Mouse (Mus musculus) neural tube, postnatal 0 days (tissue): Measurements from ENCODE around the gene Slc9a3r2. TPM values are rescaled to one million over a fixed set of nuclear protein-coding genes. Genes with fewer than 3 reads are reported as not detected.

Source experiments
- microRNA-seq: library from miRNA; unstranded; fragments of <30 nt; microRNA quantifications from one replicate; pipeline ENCODE4, GENCODE M21; 2016
- polyA plus RNA-seq: library from polyadenylated mRNA; unstranded; fragments of >200 nt; fragmentation: Nextera tagmentation; extraction: Ambion mirVana; gene quantifications from 2 replicates; pipeline ENCODE4 v1.2.1, GENCODE M21; 2015

Slc9a3r2 gene
- polyA plus RNA-seq, result 82.2 and 84.4 TPM in 2 replicates

DNA sequence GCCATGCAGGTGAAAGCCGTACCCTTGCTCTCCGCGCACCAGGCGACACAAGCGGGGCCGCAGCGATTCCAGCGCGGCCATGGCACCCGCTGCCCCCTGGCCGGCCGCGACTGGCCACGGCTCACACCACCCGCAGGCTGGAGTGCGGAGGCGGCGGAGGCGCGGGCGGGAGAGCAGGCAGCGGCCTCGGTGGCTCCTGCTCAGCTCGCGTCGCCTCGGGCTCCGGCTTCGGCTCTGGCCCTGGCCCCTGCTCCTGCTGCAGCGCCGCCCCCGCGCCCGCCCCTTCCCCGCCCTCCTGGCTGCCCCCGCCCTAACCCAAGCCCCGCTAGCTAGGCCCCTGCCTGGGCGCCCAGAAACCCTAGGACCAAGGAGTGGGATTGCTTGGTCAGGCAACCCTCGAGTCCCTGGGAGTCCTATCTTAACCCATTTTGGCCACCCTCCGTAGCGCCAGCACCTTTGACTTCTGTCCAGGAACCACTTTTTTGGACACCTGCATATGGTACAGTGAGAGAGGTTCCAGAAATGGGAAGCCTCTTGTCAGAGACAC, at the start of gene Slc9a3r2:
Gene Slc9a3r2, minus strand, starts transcription at position 258 of the 547 bp plus-strand sequence.

DNA sequence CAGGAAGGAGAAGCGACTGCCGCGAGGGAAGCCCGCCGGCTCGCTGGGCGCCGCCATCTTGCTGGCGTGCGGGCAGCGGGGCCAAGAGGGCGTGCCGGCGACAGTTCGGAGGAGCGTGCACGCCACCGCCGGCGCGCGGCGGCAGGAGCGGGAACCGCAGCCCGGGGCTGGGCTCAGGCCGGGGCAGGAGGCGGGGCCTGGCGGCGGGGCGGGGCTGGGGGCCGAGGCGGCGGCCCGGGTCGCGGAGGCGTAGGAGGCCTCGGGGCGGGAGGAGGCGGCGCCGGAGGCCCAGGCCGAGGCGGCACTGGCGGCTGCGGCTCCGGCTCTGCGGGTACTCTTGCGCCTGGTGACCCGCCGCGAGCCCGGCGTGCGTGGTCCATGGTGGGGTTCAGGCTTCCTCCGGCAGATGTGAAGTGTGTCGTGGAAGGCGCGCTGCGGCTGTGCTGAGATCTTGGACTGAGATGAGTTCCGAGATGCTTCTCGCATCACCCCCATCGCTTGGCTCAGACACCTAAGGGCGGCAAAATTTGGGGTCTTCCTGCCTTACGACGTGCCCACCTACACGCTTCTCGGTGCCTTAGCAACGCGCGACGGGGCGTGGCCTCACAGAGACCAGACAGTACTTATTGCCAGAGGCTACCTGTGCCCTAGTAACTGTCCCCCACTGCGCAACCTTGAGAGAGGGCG, 46.0 kb upstream of the Slc9a3r2 start, which contains the start of the genes Gfer and Noxo1:
Gene Gfer, minus strand, starts transcription at position 146 of the 687 bp plus-strand sequence.
Gene Noxo1, plus strand, starts transcription at position 224 of the 687 bp plus-strand sequence.

DNA sequence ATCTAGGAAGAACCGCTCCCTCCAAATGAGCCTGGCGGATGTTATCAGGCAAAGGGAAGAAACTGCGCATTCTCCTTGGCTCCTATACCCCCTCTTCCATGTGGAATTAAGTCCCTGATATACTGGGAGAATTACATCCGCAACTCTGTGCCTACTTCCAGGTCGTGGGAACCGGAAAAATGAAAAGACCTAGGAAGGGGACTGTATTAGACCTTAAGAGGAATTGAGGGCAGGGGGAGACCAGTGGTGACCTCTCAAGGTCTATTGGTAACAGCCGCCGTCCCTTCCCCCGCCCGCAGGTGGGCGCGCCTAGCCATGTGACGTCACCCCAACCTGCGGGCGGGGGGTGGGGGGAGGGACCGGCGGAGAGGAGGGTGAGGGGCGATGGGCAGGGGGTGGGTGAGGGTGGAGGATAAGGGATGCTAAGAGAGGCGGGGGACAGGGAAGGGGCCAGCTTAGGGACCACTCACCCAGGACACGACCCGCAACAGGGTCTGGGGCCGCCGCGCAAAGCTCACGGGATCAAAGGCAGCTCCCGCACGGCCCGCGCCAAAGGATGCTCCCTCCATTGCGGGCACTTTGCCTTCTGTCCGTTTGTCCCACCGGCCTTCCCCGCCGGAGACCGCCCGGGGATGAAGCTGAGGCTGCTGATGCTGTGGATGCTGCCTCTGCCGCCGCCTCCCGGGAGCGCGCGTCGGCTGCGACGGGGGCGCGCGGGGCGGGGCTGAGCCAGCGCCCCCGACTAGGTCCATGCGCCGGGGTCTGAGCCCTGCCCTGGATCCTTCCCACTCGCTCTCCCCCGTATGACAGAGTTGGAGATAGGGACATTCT, 39.3 kb upstream of the Slc9a3r2 start, which contains the start of gene Syngr3:
Gene Syngr3, minus strand, starts transcription at position 705 of the 831 bp plus-strand sequence.

DNA sequence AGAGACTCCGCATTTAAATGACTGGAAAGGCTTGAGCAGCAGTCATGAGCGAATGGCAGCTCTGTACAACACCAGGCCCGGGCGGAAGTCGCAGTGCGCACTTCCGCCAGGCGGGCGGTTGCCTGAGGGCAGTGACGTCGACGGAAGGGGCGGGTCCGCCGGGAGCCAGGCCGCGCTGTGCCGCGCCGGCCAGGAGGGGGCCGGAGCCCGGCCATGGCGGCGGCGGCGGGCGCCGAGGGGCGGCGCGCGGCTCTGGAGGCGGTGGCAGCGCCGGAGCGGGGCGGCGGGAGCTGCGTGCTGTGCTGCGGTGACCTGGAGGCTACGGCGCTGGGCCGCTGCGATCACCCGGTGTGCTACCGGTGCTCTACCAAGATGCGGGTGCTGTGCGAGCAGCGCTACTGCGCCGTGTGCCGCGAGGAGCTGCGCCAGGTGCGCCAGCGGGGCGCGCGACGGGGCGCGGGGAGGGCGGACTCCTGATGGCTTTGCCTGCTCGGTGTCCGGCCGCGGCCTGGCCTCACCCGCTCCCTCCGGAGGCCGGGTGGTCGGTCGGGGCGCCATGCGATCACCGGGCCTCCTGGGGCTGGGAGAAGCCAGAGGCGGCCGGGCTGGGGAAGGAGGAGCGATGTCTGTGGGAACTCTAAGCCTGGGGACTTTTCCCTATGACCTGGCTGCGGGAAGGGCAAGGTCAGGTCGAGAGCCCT, 19.6 kb upstream of the Slc9a3r2 start, which contains the start of gene Zfp598:
Gene Zfp598, plus strand, starts transcription at position 143 of the 701 bp plus-strand sequence.

DNA sequence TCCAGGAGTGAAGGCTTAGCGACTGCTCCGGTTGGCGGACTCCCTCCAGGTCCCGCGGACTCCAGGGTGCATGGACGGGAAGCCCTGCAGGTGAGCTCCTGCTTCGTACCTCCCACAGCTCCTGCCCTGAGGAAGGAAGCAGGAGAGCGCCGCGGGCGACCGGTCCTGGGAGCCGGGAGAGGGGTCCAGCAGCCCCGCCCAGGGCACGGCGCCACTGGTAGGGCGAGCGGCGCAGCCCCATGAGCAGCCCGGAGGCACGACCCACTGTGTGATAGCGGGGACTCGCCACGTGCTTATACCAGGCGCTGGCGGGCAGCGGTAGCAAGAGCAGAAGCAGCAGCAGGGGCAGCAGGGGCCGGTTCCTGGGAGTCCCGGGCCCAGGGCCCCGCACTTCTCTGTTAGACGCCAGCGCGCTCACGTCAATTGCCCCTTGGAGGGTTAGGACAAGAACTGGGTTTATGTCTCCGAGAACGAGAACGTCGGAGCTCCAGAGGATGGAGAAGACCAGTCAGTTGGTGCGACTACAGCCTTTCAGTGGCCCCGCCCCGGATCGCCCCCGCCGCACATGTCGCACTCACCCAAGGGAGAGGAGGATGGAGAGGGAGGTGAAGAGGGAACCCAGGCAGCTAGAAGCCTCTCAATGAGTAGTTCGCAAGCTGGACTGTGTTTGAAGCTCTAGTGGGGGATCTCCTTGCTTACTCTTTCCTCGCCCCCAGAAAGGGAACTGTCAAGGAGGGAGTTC, 8.1 kb upstream of the Slc9a3r2 start, which contains the start of gene Npw:
Gene Npw, minus strand, starts transcription at position 441 of the 742 bp plus-strand sequence.

DNA sequence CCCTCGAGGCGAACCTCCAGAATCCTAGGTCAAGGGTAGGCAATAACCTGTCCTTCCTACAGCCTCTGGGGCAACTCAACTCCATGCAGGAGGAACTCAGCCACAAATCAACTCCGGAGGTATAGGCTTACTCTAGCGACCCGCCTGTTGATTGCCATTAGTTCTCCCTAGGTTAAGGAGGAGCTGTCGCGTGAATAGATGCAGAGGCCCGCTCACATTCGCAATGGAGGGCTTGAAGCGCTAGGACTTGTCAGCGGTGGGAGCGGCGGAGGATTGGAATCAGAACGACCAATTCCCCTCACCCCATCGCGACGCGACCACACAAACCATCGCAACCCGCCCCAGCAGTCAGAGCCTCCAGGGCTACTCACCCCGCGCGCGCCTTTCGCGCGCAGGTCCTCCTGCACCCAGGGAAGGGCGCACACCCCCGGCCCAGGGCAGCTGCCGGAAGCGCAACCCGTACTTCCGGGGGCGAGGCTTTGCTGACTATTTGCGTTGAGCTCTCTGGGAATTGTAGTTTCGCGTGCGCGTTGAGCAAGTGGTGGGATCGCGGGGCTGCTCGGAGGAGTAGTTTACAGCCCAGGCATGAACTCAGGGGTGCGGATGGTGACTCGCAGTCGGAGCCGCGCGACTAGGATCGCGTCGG, 17.8 kb downstream of the Slc9a3r2 start, which contains the start of the genes Tsc2 and Nthl1:
Gene Tsc2, minus strand, starts transcription at position 464 of the 646 bp plus-strand sequence.
Gene Nthl1, plus strand, starts transcription at position 514 of the 646 bp plus-strand sequence.

Small RNAs within 50 kb of the gene (microRNA-seq; reads per million reads assigned to microRNA genes)
- gene Gm24589, result not detected

Other genes starting within 250 kb of the Slc9a3r2 start
- 224 and 246 TPM in 2 replicates for gene Rnps1, start 235.8 kb downstream of the Slc9a3r2 start, polyA plus RNA-seq
- gene Eci1, start 223.7 kb downstream of the Slc9a3r2 start, polyA plus RNA-seq, result 67.5 and 76.3 TPM in 2 replicates
- 2.2 and 2.7 TPM in 2 replicates for gene Dnase1l2, start 207.2 kb downstream of the Slc9a3r2 start, polyA plus RNA-seq
- gene E4f1, start 180.0 kb downstream of the Slc9a3r2 start, polyA plus RNA-seq, result 33.1 and 43.4 TPM in 2 replicates
- 108 and 113 TPM in 2 replicates for gene Pgp, start 179.9 kb downstream of the Slc9a3r2 start, polyA plus RNA-seq
- gene Bricd5, start 176.4 kb downstream of the Slc9a3r2 start, polyA plus RNA-seq, result 2.1 and 3.0 TPM in 2 replicates
- gene Mlst8, start 171.2 kb downstream of the Slc9a3r2 start, polyA plus RNA-seq, result 24.4 and 25.9 TPM in 2 replicates
- gene Caskin1, start 161.7 kb downstream of the Slc9a3r2 start, polyA plus RNA-seq, result 62.8 and 68.5 TPM in 2 replicates
- gene Traf7, start 122.4 kb downstream of the Slc9a3r2 start, polyA plus RNA-seq, result 50.6 and 60.2 TPM in 2 replicates
- gene Rab26, start 116.1 kb downstream of the Slc9a3r2 start, polyA plus RNA-seq, result 12.8 and 13.8 TPM in 2 replicates
- 23.6 and 24.9 TPM in 2 replicates for gene Pkd1, start 100.5 kb downstream of the Slc9a3r2 start, polyA plus RNA-seq
- 45.5 and 59.7 TPM in 2 replicates for gene Tsc2, start 17.7 kb downstream of the Slc9a3r2 start, polyA plus RNA-seq
- gene Nthl1, start 17.6 kb downstream of the Slc9a3r2 start, polyA plus RNA-seq, result 6.5 and 6.9 TPM in 2 replicates
- gene Npw, start 8.1 kb upstream of the Slc9a3r2 start, polyA plus RNA-seq, result 0.93 and 1.2 TPM in 2 replicates
- gene Zfp598, start 19.4 kb upstream of the Slc9a3r2 start, polyA plus RNA-seq, result 13.9 and 18.2 TPM in 2 replicates
- gene Syngr3, start 39.6 kb upstream of the Slc9a3r2 start, polyA plus RNA-seq, result 269 and 290 TPM in 2 replicates
- gene Gfer, start 45.8 kb upstream of the Slc9a3r2 start, polyA plus RNA-seq, result 38.1 and 38.9 TPM in 2 replicates
- gene Noxo1, start 45.9 kb upstream of the Slc9a3r2 start, polyA plus RNA-seq, result 1.7 and 2.3 TPM in 2 replicates
- 43.3 and 47.7 TPM in 2 replicates for gene Tbl3, start 57.3 kb upstream of the Slc9a3r2 start, polyA plus RNA-seq
- gene Rnf151, start 67.7 kb upstream of the Slc9a3r2 start, polyA plus RNA-seq, result not detected in 2 replicates
- 836 and 837 TPM in 2 replicates for gene Rps2, start 67.8 kb upstream of the Slc9a3r2 start, polyA plus RNA-seq
- 375 and 378 TPM in 2 replicates for gene Ndufb10, start 74.2 kb upstream of the Slc9a3r2 start, polyA plus RNA-seq
- gene Rpl3l, start 77.5 kb upstream of the Slc9a3r2 start, polyA plus RNA-seq, result 0.27 and 0.40 TPM in 2 replicates
- gene Msrb1, start 86.3 kb upstream of the Slc9a3r2 start, polyA plus RNA-seq, result 24.4 and 29.7 TPM in 2 replicates
- 0.20 and 0.57 TPM in 2 replicates for gene Hs3st6, start 102.7 kb upstream of the Slc9a3r2 start, polyA plus RNA-seq
- gene Meiob, start 154.0 kb upstream of the Slc9a3r2 start, polyA plus RNA-seq, result not detected in 2 replicates
- 101 and 108 TPM in 2 replicates for gene Hagh, start 189.8 kb upstream of the Slc9a3r2 start, polyA plus RNA-seq
- gene Fahd1, start 200.0 kb upstream of the Slc9a3r2 start, polyA plus RNA-seq, result 28.1 and 29.5 TPM in 2 replicates
- gene Igfals, start 215.7 kb upstream of the Slc9a3r2 start, polyA plus RNA-seq, result 0.25 and 0.35 TPM in 2 replicates
- 61.6 and 67.5 TPM in 2 replicates for gene Nubp2, start 236.0 kb upstream of the Slc9a3r2 start, polyA plus RNA-seq
- gene Spsb3, start 236.3 kb upstream of the Slc9a3r2 start, polyA plus RNA-seq, result 85.2 and 90.4 TPM in 2 replicates
- 28.3 and 29.9 TPM in 2 replicates for gene Eme2, start 244.8 kb upstream of the Slc9a3r2 start, polyA plus RNA-seq
- 131 and 137 TPM in 2 replicates for gene Mrps34, start 244.8 kb upstream of the Slc9a3r2 start, polyA plus RNA-seq
- 123 TPM in 2 replicates for gene Nme3, start 246.2 kb upstream of the Slc9a3r2 start, polyA plus RNA-seq